Mouse (Mus musculus): ENCODE results near the gene Rab43.

DNA sequence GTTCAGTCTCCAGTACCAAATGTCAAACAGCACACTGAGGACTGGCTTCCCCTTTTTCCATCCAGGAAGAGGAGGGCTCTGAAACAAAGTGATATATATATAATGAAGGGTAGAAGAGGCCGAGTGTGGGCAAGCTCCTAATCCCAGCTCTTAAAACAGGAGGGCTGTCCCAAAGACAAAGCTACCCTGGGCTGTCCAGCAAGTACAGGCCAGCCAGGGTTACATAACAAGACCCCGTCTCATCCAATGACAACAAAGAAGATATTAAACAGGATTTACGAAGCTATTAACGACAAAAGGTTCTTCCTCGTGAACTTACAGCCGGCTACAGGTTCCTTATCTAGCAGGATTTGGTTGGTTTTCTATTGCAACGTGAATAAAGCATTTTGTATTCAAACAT lies 7.1 kb downstream of the Rab43 start:
- TF ChIP-seq CTCF (IDR thresholded peaks at IDR 0.05) (no peak), EP300 (IDR thresholded peaks at IDR 0.05; ENCODE audit: insufficient read depth, low read depth, low read length) (no peak)

Data from heart, adult 2 months (tissue).